Mouse (Mus musculus) cortical plate, adult 2 months (tissue): Measurements from ENCODE around the gene Sirpa.

ENCODE experiments used
- CTCF ChIP-seq: fragments of 200-500 bp; IDR thresholded peaks from 2 replicates; pipeline ENCODE4 v1.5.1; 2011; ENCODE audit warnings: mild to moderate bottlenecking, control low read depth, low read length; ENCODE audit not compliant: insufficient read depth; ENCODE audit errors: extremely low read depth
- POLR2A ChIP-seq: fragments of 200-500 bp; IDR thresholded peaks from 2 replicates; pipeline ENCODE4 v1.6.1; 2011; ENCODE audit warnings: mild to moderate bottlenecking, low read length, control low read depth; ENCODE audit not compliant: insufficient read depth; ENCODE audit errors: extremely low read depth

DNA sequence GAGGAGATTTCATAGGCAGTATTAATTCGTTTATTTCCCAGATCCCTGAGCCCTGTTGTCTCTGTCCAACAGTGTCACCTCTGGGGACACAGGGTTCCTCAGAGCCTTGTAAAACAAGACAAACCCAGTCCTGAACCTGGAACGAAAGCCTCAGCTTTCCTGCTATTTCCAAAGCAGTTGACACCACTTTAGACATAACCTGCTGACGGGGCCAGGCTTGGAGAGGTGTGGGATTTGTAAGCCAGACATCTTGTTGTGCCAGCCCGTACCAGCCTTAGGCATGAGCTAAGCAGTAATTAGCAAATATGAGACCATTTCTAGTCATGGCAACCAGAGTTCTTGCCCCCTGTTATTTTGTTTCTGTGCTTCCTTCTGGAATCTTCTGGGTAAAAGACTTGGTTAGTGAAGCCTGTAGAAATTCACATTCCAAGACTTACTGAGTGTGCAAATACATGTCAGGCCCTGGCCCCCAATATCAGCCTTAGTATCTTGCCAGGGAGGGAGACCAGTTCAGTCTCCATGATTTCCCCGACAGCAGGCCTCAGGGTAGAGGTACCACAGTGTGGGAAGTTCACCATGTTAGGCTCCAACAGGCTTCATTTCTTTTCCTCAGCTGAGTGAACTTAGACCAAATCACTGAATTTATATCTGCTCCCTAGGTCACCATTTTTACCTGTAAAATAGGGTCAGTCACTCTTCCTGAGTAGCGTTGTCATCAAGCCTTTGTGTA is 36.0 kb downstream of the Sirpa start:
- TF ChIP-seq POLR2A (no peak), CTCF (no peak)
